Mouse (Mus musculus): ENCODE results near the gene Lbp. TPM values are rescaled to one million over a fixed set of nuclear protein-coding genes. Genes with fewer than 3 reads are reported as not detected.

The Lbp gene
- total RNA-seq (2015) (71.3 and 89.1 TPM in 2 replicates), total RNA-seq (2017) (212 and 229 TPM in 2 replicates)

DNA sequence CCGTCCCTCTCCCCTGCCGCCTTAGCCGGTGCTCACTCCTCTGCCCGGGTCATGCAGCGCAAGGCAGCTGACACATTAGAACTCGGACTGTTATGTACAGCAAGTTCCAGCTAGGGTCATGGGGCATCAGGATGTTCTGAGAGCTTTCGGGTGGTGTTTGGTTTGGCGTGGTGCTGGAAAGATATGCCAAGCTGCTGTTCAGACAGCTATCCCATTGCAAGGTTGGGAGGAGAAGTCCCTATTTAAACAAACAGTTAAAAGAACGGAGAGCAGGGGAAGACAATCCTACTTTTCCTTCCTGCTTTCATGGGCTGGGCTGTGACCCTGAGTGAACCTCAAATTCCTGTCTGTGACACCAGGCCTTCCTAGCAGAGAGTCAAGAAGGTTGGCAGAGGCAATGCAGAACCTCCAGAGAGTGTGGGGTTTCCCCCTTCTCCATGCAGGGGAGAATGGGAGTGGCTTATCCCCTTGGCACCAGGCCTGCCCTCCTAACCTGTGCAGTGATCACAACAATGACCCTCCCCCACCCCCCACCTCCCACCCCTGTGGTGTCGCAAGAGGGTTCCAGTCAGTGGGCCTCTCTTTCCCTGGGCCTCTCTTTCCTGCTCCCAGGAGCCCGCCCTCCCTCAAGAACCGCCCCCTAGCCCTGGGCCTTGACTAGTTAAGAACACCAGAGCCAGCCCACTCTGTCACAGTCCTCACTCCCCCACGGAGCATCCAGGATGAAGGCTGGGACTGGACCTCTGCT is at the start of gene Lbp:
Lbp (plus strand) TSS at position 546 of the 748 bp plus-strand sequence.
- peak; percentile 74 for ATAC-seq (replicated peaks; ENCODE audit: poor library complexity)

DNA sequence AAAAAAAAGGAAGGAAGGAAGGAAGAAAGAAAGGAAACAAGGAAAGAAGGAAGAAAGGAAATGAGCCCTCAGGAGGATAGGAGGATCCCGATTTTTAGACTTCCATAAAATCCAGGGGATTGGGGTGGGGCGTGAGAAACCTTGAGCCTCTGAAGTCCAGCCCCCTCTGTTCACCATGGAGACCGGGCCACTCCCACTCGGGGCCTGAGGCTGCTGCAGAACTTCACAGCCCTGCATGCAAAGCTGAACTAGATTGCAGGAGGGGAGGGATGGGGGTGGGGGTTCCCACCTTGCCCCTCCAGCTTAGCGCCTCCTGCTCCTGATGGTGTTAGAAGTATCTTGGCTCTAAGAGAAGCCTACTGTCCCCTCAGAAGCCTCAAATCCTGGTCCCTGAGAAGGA is 49.4 kb upstream of the Lbp start:
- ATAC-seq (replicated peaks; ENCODE audit: poor library complexity): no peak

DNA sequence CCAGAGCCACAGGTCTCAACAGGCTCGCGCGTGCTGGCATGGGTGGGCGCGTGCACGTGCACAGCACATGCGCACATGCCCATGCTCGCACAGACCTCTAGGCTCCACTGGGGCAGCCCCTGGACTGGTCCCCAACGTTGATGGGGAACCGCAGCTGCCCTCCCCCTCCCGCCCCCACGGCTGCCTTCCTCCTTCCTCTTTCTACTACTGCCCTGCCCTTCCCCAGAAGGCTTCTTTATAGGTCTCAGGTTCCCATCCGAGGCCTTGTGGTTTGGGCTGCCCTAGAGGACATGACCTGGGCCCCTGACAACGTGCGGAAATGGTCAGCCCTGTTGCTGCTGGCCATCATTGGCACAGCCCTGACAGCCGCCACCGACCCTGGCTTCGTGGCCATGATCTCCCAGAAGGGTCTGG is 48.3 kb upstream of the Lbp start, which contains the start of gene Bpi:
Bpi (plus strand) TSS at position 90 of the 414 bp plus-strand sequence.
- peak; percentile 75 for ATAC-seq (replicated peaks; ENCODE audit: poor library complexity)

GRCm38 (mm10) chr2:158258781-158259180 is 47.5 kb upstream of the Lbp start:
- ATAC-seq (replicated peaks; ENCODE audit: poor library complexity): peak; percentile 87

- no peak for ATAC-seq (replicated peaks; ENCODE audit: poor library complexity)
These were observed 46.8 kb upstream of the Lbp start for GRCm38 (mm10) chr2:158259498-158259897.

DNA sequence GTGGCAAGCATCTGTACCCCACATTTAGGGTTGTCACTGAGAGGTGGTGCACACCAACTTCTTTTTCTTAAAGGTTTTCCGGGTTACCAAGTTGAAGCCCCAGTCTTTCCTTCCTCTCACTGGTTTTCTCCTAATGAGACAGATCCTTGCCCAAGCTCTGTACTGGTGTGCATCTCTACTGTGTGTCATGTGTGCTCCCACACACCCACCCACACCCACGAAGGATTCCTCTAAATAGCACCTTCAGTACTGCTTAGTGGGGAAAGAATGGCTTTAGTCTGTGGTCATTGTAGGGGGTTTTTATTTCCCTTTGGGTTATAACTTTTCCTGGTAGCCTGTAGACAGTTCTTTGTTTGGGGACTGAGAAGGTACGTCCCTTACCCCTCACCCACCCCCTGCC is 41.4 kb upstream of the Lbp start:
- no peak for ATAC-seq (replicated peaks; ENCODE audit: poor library complexity)

- ATAC-seq (replicated peaks; ENCODE audit: poor library complexity): no peak
These were observed 36.3 kb upstream of the Lbp start for GRCm38 (mm10) chr2:158270017-158270416.

DNA sequence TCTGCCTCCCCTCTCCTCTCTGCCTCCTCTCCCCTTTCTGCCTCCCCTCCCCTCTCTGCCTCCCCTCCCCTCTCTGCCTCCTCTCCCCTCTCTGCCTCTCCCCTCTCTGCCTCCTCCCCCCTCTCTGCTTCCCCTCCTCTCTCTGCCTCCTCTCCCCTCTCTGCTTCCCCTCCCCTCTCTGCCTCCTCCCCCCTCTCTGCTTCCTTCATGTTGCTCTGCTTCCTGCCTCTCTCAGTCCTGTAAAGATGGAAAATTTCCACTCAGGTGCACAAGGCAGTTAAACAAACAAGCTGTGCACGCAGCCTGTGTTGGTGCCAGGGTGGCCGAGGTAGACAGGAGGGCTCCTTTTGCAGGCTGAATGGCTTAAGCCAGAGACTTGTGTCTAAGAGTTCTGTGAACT is 32.6 kb upstream of the Lbp start:
- no peak for ATAC-seq (replicated peaks; ENCODE audit: poor library complexity)

- ATAC-seq (replicated peaks; ENCODE audit: poor library complexity): 0 out of 2 replicates have a peak, but pooled peaks have one; percentile 37
These were observed 30.9 kb upstream of the Lbp start for GRCm38 (mm10) chr2:158275349-158275748.

DNA sequence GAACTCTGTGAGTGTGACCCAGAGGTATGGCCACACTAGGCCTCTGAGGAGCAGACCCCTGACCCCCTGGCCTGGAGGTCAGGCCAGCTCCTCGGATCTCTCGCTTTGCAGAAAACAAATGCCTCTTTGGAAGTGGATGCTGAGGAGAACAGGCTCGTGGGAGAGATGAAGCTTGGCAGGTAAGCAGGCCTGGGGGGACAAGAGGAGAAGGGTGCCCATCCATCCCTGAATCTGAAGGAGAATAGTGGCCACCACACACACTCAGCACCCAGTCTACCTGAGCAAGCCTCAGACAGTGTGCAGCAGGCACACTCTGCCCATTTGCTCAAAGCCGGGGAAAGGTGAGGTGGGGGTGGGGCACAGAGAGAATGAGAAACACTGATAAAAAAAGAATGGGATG is 30.5 kb upstream of the Lbp start:
- no peak for ATAC-seq (replicated peaks; ENCODE audit: poor library complexity)

DNA sequence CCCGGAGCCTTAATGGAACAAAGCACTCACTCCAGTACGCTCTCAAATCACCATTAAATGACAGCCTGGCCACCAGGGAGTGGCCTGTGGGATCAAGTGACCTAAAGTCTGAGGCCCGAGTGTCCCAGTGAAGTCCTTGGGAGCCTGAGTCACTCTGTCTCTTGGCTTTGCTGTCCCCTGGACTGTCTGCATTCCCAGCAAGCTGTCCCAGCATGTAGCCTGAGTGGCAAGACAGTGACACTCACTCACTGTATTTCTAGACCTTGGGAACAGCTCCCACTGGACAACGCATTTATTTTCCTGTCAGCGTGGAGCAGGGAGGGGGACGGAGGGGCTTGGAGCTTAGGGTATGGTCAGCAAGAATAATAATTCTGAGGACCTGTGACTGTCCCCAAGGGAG is 29.8 kb upstream of the Lbp start:
- ATAC-seq (replicated peaks; ENCODE audit: poor library complexity): no peak

GRCm38 (mm10) chr2:158276878-158277277 is 29.4 kb upstream of the Lbp start:
- no peak for ATAC-seq (replicated peaks; ENCODE audit: poor library complexity)

- ATAC-seq (replicated peaks; ENCODE audit: poor library complexity): no peak
These were observed 26.6 kb upstream of the Lbp start for GRCm38 (mm10) chr2:158279656-158280055.

DNA sequence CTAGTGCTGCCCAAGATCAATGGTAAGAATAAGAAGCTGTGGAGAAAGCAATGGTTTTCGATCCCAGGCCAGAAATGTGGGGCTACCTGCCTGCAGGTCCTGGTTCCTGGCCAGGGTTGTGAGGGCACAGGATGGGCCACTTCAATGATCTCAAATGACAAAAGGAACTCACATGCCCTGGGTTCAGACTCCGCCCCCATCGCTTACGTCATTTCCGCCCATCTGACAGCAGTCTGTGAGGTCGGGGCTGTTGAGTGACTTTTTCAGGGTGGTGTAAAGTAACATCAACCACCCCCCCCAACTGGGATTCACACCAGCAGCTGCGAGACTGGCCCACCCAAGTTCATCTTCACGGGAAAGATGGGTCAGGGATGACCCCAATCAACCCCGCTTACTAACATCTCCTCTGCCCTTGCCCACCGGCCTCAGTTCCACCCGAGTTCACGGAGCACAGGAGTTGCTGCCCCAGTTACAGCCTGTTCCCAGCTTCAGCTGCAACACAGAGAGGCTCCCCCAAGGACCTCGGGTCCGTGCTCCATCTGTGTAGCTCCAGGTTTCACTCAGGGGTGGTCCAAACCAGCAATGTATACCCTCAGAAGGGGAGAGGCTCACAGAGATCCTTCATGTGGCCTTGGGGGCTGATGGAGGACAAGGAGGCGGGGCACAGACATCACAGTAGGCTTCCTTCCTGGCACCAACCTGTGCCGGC is 24.6 kb upstream of the Lbp start:
- 0 out of 2 replicates have a peak, but pooled peaks have one; percentile 24 for ATAC-seq (replicated peaks; ENCODE audit: poor library complexity)

DNA sequence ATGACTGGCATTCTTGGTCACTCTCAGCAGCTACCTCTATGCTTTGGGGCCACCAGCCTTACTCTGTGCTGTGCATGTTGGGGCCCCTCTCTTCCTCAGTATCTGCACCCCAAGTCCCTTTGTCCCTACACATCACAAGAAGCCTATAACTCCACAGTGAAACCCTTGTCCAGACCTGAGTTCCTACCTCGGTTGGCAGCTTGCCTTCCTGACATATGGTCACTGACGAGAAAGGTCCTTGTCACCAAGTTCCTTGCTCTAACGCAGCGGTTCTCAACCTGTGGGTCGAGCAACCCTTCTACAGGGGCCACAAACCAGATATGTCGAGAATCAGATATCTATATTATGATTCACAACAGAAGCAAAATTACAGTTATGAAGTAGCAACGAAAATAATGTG is 23.2 kb upstream of the Lbp start:
- ATAC-seq (replicated peaks; ENCODE audit: poor library complexity): no peak

DNA sequence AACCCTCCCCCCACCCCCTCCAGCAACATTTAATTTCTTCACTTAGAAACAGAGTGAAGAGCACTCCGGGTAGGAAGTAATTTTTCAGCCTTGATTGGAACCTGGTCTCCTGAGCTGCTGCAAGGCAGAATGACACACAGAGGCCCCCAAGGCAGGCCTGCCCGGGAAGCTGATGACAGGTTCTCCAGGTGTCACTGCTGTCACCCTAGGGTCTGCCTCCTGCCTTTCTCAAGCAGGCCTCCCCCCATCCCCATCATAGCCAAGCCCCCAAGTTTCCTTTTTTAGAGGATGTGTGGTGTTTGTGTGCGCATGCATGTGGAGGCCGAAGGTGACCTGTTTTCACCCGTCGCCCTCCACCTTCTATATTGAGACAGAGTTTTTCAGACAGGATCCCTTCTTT is 22.5 kb upstream of the Lbp start:
- ATAC-seq (replicated peaks; ENCODE audit: poor library complexity): no peak

- peak; percentile 98 for ATAC-seq (replicated peaks; ENCODE audit: poor library complexity)
These were observed 21.7 kb upstream of the Lbp start for GRCm38 (mm10) chr2:158284571-158284970.

DNA sequence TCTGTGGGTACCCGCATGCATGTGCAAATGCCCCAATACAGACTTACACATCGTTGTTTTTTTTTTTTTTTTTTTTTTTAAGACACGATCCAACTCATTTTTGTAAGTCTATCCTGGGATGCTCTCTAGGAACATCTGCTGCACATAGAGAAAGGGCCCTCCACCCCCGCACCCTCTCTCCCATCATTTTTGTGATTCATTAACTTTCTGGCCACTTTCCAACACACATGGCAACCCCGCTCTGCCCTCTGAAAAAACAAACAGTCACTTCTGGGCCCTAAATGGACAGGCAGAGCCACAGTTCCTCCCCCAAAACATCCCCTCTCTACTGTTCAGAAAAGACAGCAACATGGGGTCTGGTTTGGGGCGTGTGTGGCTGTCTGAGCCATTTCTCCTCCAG is 20.6 kb upstream of the Lbp start:
- no peak for ATAC-seq (replicated peaks; ENCODE audit: poor library complexity)

GRCm38 (mm10) chr2:158295700-158296099 is 10.6 kb upstream of the Lbp start:
- ATAC-seq (replicated peaks; ENCODE audit: poor library complexity): no peak

GRCm38 (mm10) chr2:158299203-158299602 is 7.1 kb upstream of the Lbp start:
- ATAC-seq (replicated peaks; ENCODE audit: poor library complexity): no peak

DNA sequence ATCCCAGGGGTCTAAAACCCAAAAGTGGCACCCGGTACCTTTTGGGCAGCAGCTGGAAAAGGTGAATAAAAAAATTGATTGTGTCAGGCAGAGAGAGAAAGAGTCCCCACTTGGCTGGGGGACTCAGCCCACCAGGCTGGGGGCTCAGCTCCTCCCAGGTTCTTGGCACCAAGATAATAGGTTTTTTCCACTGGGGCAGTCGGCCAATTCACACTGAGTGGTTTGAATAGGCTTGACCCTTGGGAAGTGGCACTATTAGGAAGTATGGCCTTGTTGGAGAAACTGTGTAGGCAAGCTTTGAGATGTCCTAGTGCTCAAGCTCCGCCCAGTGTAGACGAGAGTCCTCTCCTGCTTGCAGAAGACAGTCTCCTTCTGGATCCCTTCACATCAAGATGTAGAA is 6.6 kb upstream of the Lbp start:
- ATAC-seq (replicated peaks; ENCODE audit: poor library complexity): no peak

GRCm38 (mm10) chr2:158302807-158303206 is 3.5 kb upstream of the Lbp start:
- no peak for ATAC-seq (replicated peaks; ENCODE audit: poor library complexity)
